Mouse (Mus musculus): Measurements from ENCODE around the gene Ntrk2.

Ntrk2 gene

GRCm38 (mm10) chr13:58923496-58923895 lies 117.1 kb downstream of the Ntrk2 start:
- no peak for DNase-seq (ENCODE audit: inconsistent ontology term)

- DNase-seq (ENCODE audit: inconsistent ontology term), result no peak
Observed at GRCm38 (mm10) chr13:58924486-58924885, 118.1 kb downstream of the Ntrk2 start.

- no peak for DNase-seq (ENCODE audit: inconsistent ontology term)
Observed at GRCm38 (mm10) chr13:58927186-58927585, 120.8 kb downstream of the Ntrk2 start.

DNA sequence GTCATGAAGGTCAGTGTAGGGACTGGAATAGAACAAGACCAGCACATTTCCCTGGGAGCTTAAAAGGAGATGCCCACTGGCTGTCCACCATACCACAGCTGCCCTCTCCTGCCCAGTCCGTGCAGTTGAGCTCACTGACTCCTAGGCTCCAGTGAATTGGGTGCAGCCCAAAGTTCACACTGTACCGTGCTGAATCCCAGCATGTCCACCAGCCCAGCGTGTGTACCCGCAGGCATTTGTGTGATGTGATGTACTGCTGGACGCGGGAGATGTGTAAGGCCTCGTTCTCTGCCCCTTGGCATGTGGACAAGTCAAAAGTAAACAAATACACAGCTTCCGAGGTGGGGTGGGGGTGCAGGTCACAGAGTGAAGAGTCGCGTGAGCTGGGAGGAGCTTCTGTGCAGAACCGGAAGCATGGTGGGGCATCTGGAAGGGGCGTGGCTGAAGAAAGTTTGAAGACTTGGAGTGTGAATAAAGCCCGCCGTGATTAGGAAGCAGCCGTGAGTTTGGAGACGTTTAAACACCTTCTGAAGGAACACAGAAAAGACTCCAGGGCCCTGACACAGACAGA lies 121.4 kb downstream of the Ntrk2 start:
- DNase-seq (ENCODE audit: inconsistent ontology term), result no peak

GRCm38 (mm10) chr13:58928668-58929436 lies 122.5 kb downstream of the Ntrk2 start:
- DNase-seq (ENCODE audit: inconsistent ontology term), result peak; percentile 16

GRCm38 (mm10) chr13:58930161-58930560 lies 123.8 kb downstream of the Ntrk2 start:
- peak; percentile 11 for DNase-seq (ENCODE audit: inconsistent ontology term)

DNA sequence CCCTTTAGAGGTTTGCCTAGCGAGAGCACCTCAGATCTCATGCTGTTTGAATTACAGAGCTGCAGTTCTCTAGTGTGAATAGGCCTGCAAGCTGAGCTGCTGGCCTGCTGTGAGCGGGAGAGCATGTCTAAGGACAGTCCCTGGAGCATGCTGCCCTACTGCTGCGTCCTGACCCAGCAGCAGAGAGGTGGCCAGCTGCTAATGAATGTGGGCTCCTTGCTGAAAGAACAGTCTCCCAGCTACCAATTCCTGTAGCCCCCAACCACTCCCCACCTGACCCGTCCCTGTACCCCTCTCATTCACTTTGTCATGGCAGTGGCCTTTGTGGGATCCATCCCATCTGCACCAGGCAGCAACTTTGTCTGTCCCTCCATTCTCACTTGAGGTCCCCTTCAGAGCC lies 126.8 kb downstream of the Ntrk2 start:
- no peak for DNase-seq (ENCODE audit: inconsistent ontology term)

- DNase-seq (ENCODE audit: inconsistent ontology term), result no peak
Observed at GRCm38 (mm10) chr13:58934576-58935110, 128.3 kb downstream of the Ntrk2 start.

GRCm38 (mm10) chr13:58935956-58936495 lies 129.7 kb downstream of the Ntrk2 start:
- DNase-seq (ENCODE audit: inconsistent ontology term), result no peak

DNA sequence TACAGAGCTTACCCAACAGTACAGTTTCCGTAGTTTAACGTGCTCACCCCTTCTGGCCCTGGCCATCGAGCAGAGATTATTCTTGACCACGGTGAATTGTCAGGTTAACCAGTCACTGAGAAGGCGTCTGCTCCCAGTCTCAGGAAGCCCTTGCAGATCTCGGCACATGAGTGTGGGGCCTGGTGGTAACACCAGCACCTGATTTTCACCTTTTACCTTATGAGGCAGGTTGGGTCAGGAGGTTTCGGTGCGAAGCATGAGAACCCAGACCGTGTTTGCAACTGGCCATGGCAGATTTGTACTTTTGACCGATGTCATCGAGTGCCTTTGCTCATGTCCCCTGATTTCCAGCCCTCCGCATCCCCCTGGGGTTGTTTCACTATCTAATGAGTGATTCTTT lies 131.5 kb downstream of the Ntrk2 start:
- DNase-seq (ENCODE audit: inconsistent ontology term), result no peak

DNA sequence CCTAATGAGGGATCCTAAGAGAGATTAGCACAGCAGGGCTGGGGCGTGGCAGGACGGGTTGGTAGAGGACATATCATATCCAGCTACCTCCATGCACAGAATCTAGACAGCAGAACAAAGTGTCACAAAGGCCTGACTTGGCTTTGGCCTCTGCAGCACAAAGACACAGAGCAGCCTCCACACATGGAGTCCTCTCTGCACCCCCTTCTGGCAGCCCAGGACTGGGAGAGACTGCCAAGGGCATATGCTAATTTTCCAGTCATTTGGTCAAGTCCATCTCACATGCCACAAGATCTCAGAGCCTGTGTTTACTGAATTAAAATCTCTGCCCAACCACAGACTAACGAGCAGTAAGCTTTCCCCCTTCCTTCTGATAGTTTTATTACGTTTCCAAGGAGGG lies 132.1 kb downstream of the Ntrk2 start:
- peak; percentile 41 for DNase-seq (ENCODE audit: inconsistent ontology term)

DNA sequence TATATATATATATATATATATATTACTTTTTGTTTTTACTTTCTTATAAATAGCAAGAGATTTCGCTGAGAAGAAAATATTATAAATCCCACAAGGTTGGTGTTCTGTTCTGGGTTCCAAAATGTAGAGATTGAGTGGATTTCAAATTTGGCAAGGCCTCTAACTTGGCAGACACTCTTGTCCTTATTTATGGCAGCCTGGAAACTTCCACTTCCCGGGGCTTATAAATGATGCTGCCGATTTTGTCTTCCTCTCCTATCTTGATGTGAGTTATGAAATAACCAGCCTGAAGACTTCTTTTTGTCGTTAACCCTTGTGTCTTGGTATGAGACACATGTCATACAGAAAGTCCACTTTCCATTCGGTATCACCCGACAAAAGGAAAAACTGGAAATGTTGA lies 133.8 kb downstream of the Ntrk2 start:
- no peak for DNase-seq (ENCODE audit: inconsistent ontology term)

- DNase-seq (ENCODE audit: inconsistent ontology term), result no peak
Observed at GRCm38 (mm10) chr13:58940798-58941197, 134.4 kb downstream of the Ntrk2 start.

DNA sequence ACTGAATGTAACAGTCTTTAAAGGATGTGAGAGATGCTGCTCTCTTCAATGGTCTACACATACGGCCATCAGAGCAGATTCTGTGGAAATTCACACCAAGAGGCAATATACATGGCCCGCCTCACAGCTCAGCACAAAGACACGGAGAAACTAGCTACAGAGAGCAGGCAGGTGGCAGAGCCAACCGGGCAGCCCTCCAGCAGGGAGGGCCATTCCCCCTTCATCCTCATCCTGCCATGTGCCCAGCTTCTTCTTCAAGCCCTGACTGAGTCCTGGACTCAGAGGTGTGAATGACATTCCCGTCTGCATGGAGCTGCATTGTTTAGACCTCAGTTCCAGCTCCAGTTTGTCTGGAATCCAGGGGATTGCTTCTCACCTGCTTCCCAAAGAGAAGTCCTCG lies 139.4 kb downstream of the Ntrk2 start:
- no peak for DNase-seq (ENCODE audit: inconsistent ontology term)

- no peak for DNase-seq (ENCODE audit: inconsistent ontology term)
Observed at GRCm38 (mm10) chr13:58946589-58946988, 140.2 kb downstream of the Ntrk2 start.

DNA sequence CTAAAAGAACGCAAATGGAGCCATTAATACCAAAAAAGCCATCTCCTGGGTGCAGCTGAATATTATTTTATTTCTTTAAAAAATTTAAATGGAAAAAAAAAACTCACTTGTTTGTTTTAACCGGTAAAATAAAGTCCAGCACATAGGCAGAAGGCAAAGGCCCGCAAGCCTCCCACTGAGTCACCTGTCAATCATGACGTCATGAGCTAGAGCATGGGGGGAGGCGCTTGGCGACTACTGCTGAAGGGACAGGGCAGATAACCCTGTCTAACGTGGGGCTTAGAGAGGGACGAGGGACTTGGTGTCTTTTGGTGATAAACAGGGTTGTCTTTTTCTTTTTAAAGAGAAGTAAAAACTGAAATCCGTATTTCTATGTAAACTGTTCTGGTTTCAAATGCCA lies 140.7 kb downstream of the Ntrk2 start:
- DNase-seq (ENCODE audit: inconsistent ontology term), result no peak

GRCm38 (mm10) chr13:58954331-58954730 lies 148.0 kb downstream of the Ntrk2 start:
- no peak for DNase-seq (ENCODE audit: inconsistent ontology term)

DNA sequence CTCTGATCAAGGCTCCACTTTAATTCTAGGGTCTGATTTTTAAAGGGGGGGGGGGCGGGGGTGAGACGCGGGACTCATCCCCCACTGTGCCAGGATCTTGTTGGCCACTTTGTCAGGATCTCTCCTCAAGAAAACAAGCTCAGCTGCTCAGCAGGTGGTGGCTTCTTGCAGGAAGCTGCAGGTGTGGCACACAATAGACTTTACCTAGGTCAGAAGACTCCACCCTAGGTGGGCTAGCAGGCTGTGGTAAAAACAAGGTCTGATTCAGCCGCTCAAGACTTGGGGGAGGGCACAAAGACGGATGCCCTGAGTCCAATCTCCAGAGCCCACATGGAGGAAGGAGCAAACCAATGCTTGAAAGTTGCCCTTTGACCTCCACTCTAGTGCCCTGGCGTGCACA lies 148.4 kb downstream of the Ntrk2 start:
- DNase-seq (ENCODE audit: inconsistent ontology term), result no peak

GRCm38 (mm10) chr13:58955237-58955777 lies 148.9 kb downstream of the Ntrk2 start:
- DNase-seq (ENCODE audit: inconsistent ontology term), result no peak

GRCm38 (mm10) chr13:58958171-58958904 lies 152.0 kb downstream of the Ntrk2 start:
- DNase-seq (ENCODE audit: inconsistent ontology term), result no peak

DNA sequence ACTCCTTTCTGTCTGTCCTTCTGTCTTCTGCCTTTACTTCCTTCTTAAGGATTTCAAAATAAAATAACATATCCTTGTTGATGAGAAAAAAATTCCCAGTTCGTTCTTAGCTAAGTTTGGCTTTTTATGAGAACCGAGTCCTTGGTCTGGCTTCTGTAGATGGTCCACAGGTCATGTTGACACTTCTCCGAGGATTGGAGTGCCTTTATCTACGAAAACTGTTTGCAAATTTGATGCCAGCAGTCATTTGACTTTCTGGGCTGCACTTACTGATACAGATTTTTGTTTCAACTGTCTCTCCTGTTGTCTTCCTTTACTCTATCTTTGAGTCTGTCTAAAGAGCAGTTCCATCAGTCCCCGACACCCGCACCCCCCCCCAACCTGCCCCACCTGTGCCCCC lies 154.0 kb downstream of the Ntrk2 start:
- no peak for DNase-seq (ENCODE audit: inconsistent ontology term)
